Mouse (Mus musculus) midbrain, postnatal 0 days (tissue): ENCODE results near the gene Tbc1d14. TPM values are rescaled to one million over a fixed set of nuclear protein-coding genes. Genes with fewer than 3 reads are reported as not detected.

ENCODE experiments used
- ATAC-seq: fragments of 200-750 bp; cut with Nextera tagmentation; 2 replicates; pipeline ENCODE4 v1.8.0; 2017; ENCODE audit warnings: moderate number of reproducible peaks, mild to moderate bottlenecking, moderate TSS enrichment, moderate library complexity; ENCODE audit not compliant: low FRiP score
- DNase-seq: peaks from one replicate; pipeline ENCODE4 v3.0.0-alpha.2; 2015; ENCODE audit warnings: low spot score
- H3K27ac ChIP-seq: fragments of 300-500 bp; sonication (generic); 2 replicates; pipeline ENCODE4 v1.5.1; 2014; ENCODE audit warnings: low read depth, mild to moderate bottlenecking, low read length, mixed read lengths
- H3K27me3 ChIP-seq: fragments of 300-500 bp; sonication (generic); 2 replicates; pipeline ENCODE4 v1.6.1; 2014; ENCODE audit warnings: low read length, control low read depth, mixed read lengths; ENCODE audit not compliant: insufficient read depth
- H3K36me3 ChIP-seq: fragments of 300-500 bp; sonication (generic); 2 replicates; pipeline ENCODE4 v1.6.1; 2014; ENCODE audit warnings: low read length, control low read depth, mixed read lengths; ENCODE audit not compliant: insufficient read depth
- H3K4me1 ChIP-seq: fragments of 300-500 bp; sonication (generic); 2 replicates; pipeline ENCODE4 v1.6.1; 2014; ENCODE audit warnings: mild to moderate bottlenecking, control low read depth, antibody characterized with exemption, low read length, mixed read lengths; ENCODE audit not compliant: insufficient read depth
- H3K4me2 ChIP-seq: fragments of 300-500 bp; sonication (generic); 2 replicates; pipeline ENCODE4 v1.6.1; 2014; ENCODE audit warnings: low read depth, mild to moderate bottlenecking, low read length, mixed read lengths; ENCODE audit not compliant: poor library complexity, severe bottlenecking
- H3K4me3 ChIP-seq: fragments of 300-500 bp; sonication (generic); 2 replicates; pipeline ENCODE4 v1.5.1; 2014; ENCODE audit warnings: low read depth, mild to moderate bottlenecking, low read length, moderate library complexity
- H3K9ac ChIP-seq: fragments of 300-500 bp; sonication (generic); replicated peaks from 2 replicates; pipeline ENCODE4 v1.6.1; 2014; ENCODE audit warnings: mild to moderate bottlenecking, low read length, moderate library complexity, mixed read lengths; ENCODE audit not compliant: poor library complexity, severe bottlenecking
- H3K9me3 ChIP-seq: fragments of 300-500 bp; sonication (generic); 2 replicates; pipeline ENCODE4 v1.6.1; 2016; ENCODE audit warnings: low read length, control low read depth
- CTCF ChIP-seq: IDR thresholded peaks from 2 replicates; pipeline ENCODE4 v1.5.1; 2016; ENCODE audit warnings: antibody characterized with exemption, mild to moderate bottlenecking
- WGBS: fragments of 180-500 bp; shearing (Covaris S2); extraction: QIAGEN DNeasy Blood & Tissue Kit; methylation state at CpG from one replicate; pipeline ENCODE4 v1.1.7; 2014; 5-methylcytosine and 5-hydroxymethylcytosine counted together
- polyA plus RNA-seq: library from polyadenylated mRNA; unstranded; fragments of >200 nt; fragmentation: Nextera tagmentation; extraction: Ambion mirVana; gene quantifications from 2 replicates; pipeline ENCODE4 v1.2.1, GENCODE M21; 2015
- total RNA-seq: library from RNA; depleted of rRNA; stranded (reverse); fragments of >200 nt; gene quantifications from 2 replicates; pipeline ENCODE4 v1.2.3, GENCODE M21; 2014

Gene Tbc1d14
- total and polyA plus RNA-seq, 2 experiments from 2014 or later, result 29.3 to 51.0 TPM

DNA sequence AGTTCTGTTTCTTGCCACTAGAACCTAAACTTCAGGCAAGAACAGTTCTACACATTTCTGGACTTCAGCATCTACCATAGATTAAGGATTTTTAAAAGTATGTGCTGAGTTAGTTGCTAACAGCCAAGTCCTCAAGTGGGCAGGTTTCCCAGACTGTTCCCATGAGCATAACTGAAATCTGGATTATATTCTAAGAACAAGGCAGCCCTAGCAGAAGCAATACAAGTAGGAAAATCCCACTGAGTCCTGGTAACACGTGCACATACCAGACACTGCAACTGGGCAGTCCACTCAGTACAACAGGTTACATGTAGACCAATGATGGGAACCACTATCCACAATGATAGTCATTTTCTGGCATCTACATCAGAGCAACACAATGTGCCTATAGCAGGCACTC, 17.3 kb downstream of the Tbc1d14 start:
- H3K9ac ChIP-seq, result no peak overlapping the region
- no peak overlapping the region for H3K4me2 ChIP-seq
- no peaks in the 10 kb centered on the region for H3K9me3 ChIP-seq
- ATAC-seq (no peak), DNase-seq (no peak)
- TF ChIP-seq CTCF, result no peak
- 76% methylated on average over 1 of the region's 1 CpGs for WGBS
- peaks cover 4% of the 10 kb centered on the region; the same call in 1 of the 2 replicates for H3K4me1 ChIP-seq
- H3K27ac ChIP-seq, result no peak overlapping the region
- H3K4me3 ChIP-seq, result no peak overlapping the region
- no peaks in the 10 kb centered on the region for H3K27me3 ChIP-seq
- peaks cover 7% of the 10 kb centered on the region; the same call in 1 of the 2 replicates for H3K36me3 ChIP-seq

- no peak for TF ChIP-seq CTCF
- H3K36me3 ChIP-seq, result peaks cover 11% of the 10 kb centered on the region; the same call in 1 of the 2 replicates
- no peaks in the 10 kb centered on the region for H3K27me3 ChIP-seq
- H3K9ac ChIP-seq, result no peak overlapping the region
- ATAC-seq (no peak), DNase-seq (no peak)
- H3K4me3 ChIP-seq, result no peak overlapping the region
- no peak overlapping the region for H3K27ac ChIP-seq
- H3K4me2 ChIP-seq, result no peak overlapping the region
- 69% methylated on average over 3 of the region's 3 CpGs for WGBS
- H3K9me3 ChIP-seq, result no peaks in the 10 kb centered on the region
- peaks cover 4% of the 10 kb centered on the region; the same call in 1 of the 2 replicates for H3K4me1 ChIP-seq
Observed at GRCm38 (mm10) chr5:36575227-36575626, 17.8 kb downstream of the Tbc1d14 start.

GRCm38 (mm10) chr5:36574147-36574870, 18.8 kb downstream of the Tbc1d14 start:
- Histone ChIP-seq H3K27ac (no peak overlapping the region), H3K9ac (no peak overlapping the region), H3K9me3 (no peaks in the 10 kb centered on the region), H3K4me1 (peaks cover 4% of the 10 kb centered on the region; the same call in 1 of the 2 replicates), H3K4me2 (no peak overlapping the region), H3K27me3 (no peaks in the 10 kb centered on the region), H3K4me3 (no peak overlapping the region), H3K36me3 (peaks cover 11% of the 10 kb centered on the region; the same call in 1 of the 2 replicates)
- ATAC-seq (no peak), DNase-seq (no peak)
- WGBS, result 62% methylated on average over 8 of the region's 8 CpGs
- no peak for TF ChIP-seq CTCF

- peaks cover 11% of the 10 kb centered on the region; the same call in 1 of the 2 replicates for H3K36me3 ChIP-seq
- no peaks in the 10 kb centered on the region for H3K27me3 ChIP-seq
- DNase-seq, result no peak
- no peak for TF ChIP-seq CTCF
- H3K9ac ChIP-seq, result no peak overlapping the region
- peaks cover 4% of the 10 kb centered on the region; the same call in 1 of the 2 replicates for H3K4me1 ChIP-seq
- H3K4me3 ChIP-seq, result no peak overlapping the region
- WGBS, result 65% methylated on average over 3 of the region's 3 CpGs
- ATAC-seq, result no peak
- no peaks in the 10 kb centered on the region for H3K9me3 ChIP-seq
- no peak overlapping the region for H3K4me2 ChIP-seq
- H3K27ac ChIP-seq, result no peak overlapping the region
Observed at GRCm38 (mm10) chr5:36573354-36573753, 19.7 kb downstream of the Tbc1d14 start.

DNA sequence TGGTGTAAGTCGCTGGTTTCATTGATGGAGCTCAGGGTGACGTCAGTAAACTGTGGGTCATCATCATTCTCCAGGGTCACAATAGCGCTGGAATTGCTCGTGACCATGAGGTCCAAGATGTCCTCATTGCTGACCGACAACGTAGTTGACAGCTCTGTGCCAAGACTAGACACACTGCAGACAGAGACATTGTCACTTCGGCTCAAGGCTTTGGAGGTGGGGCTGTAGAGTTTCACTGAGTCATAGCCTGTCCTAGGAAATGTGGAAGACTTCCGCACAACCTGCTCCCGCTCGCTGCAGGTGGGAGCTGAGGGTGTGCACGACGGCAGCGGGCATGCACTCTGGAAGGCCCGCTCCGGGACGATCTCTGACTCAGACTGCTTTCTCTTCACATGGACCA, 21.7 kb downstream of the Tbc1d14 start:
- no peak for DNase-seq
- Histone ChIP-seq H3K4me2 (no peak overlapping the region), H3K27me3 (no peaks in the 10 kb centered on the region), H3K27ac (no peak overlapping the region), H3K9ac (no peak overlapping the region), H3K4me1 (peaks cover 4% of the 10 kb centered on the region; the same call in 1 of the 2 replicates), H3K4me3 (no peak overlapping the region), H3K36me3 (peaks cover 11% of the 10 kb centered on the region; the same call in 1 of the 2 replicates), H3K9me3 (no peaks in the 10 kb centered on the region)
- 94% methylated on average over 16 of the region's 16 CpGs for WGBS
- no peak for TF ChIP-seq CTCF
- ATAC-seq, result no peak

DNA sequence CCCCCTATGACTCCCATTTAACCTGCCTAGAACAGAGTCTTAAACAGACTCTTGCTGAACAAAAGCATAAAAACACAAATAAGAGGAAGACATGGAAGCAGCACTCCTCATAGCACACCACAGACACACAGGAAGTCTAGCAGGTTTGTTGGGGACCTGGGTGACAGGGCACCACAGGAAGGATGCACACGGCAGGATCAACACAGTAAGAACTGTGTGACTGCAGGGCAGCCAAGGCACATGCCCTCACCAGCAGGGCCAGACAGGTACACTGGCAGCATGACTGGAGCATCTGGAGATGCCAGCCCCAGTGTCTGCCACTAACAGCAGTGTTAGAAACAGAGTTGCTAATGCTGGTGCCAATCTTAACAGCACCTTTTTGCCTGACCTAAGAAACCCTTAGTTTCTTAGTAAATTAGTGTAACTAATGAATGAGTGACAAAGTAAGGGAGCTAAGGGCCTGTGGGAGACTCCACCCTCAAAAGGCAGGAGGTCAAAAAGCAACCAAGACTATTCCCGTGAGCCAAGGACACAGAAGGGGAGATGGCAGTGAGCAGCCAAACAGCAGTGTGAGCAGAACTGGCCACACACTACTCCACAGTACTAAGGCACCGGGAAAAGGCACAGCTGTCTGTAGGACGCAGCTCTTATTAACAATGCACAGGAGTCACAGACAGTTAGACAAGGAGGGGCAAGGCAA, 22.4 kb downstream of the Tbc1d14 start:
- no peak overlapping the region for H3K4me3 ChIP-seq
- ATAC-seq, result no peak
- H3K36me3 ChIP-seq, result peaks cover 11% of the 10 kb centered on the region; the same call in 1 of the 2 replicates
- no peak for DNase-seq
- peaks cover 4% of the 10 kb centered on the region; the same call in 1 of the 2 replicates for H3K4me1 ChIP-seq
- H3K27me3 ChIP-seq, result no peaks in the 10 kb centered on the region
- no peak overlapping the region for H3K9ac ChIP-seq
- no peak overlapping the region for H3K4me2 ChIP-seq
- H3K27ac ChIP-seq, result no peak overlapping the region
- H3K9me3 ChIP-seq, result no peaks in the 10 kb centered on the region
- no peak for TF ChIP-seq CTCF
- 88% methylated on average over 4 of the region's 4 CpGs for WGBS
